Mouse (Mus musculus): ENCODE data around the gene Plch2. TPM values are rescaled to one million over a fixed set of nuclear protein-coding genes. Genes with fewer than 3 reads are reported as not detected.
A peak's percentile ranks its signal among the peaks of the same experiment; 100 is the strongest.
"Not testable (repeated sequence)": the region's sequence is repeated elsewhere in the genome, so short reads cannot be mapped to it uniquely, and the experiment has no call there.

The Plch2 gene
- polyA plus RNA-seq, 1 experiment: 149 TPM

- Histone ChIP-seq H3K4me3 (replicated peaks; ENCODE audit: insufficient read depth, low read depth, low read length) (peak overlapping the region; percentile 11), H3K27ac (ENCODE audit: insufficient read depth, low read length) (no peak overlapping the region), H3K4me1 (ENCODE audit: control insufficient read depth, insufficient read depth, low read length) (peaks cover 13% of the 10 kb centered on the region), H3K27me3 (ENCODE audit: control insufficient read depth, insufficient read depth, low read length) (no peaks in the 10 kb centered on the region)
- TF ChIP-seq POLR2A (IDR thresholded peaks at IDR 0.05; ENCODE audit: borderline replicate concordance, insufficient read depth, low read length) (no peak), CTCF (IDR thresholded peaks at IDR 0.05; ENCODE audit: borderline replicate concordance, insufficient read depth, low read depth, low read length) (no peak)
- DNase-seq: no peak
- WGBS: 79% methylated on average over 7 of the region's 7 CpGs
Observed at GRCm38 (mm10) chr4:155084351-155084750, 27.8 kb upstream of the Plch2 start.

GRCm38 (mm10) chr4:155083553-155083952, 27.0 kb upstream of the Plch2 start:
- H3K27ac ChIP-seq (ENCODE audit: insufficient read depth, low read length): no peak overlapping the region
- DNase-seq: no peak
- WGBS: 84% methylated on average over 4 of the region's 4 CpGs
- H3K4me1 ChIP-seq (ENCODE audit: control insufficient read depth, insufficient read depth, low read length): peaks cover 16% of the 10 kb centered on the region
- TF ChIP-seq POLR2A (IDR thresholded peaks at IDR 0.05; ENCODE audit: borderline replicate concordance, insufficient read depth, low read length) (no peak), CTCF (IDR thresholded peaks at IDR 0.05; ENCODE audit: borderline replicate concordance, insufficient read depth, low read depth, low read length) (no peak)
- no peak overlapping the region for H3K4me3 ChIP-seq (replicated peaks; ENCODE audit: insufficient read depth, low read depth, low read length)
- H3K27me3 ChIP-seq (ENCODE audit: control insufficient read depth, insufficient read depth, low read length): no peaks in the 10 kb centered on the region

GRCm38 (mm10) chr4:155079666-155080065, 23.1 kb upstream of the Plch2 start:
- no peak overlapping the region for H3K27ac ChIP-seq (ENCODE audit: insufficient read depth, low read length)

GRCm38 (mm10) chr4:155078808-155079207, 22.2 kb upstream of the Plch2 start:
- WGBS: 14% methylated on average over 10 of the region's 10 CpGs
- peaks cover 23% of the 10 kb centered on the region for H3K4me1 ChIP-seq (ENCODE audit: control insufficient read depth, insufficient read depth, low read length)

More at GRCm38 (mm10) chr4:155079666-155080065, 23.1 kb upstream of the Plch2 start:
- H3K4me3 ChIP-seq (replicated peaks; ENCODE audit: insufficient read depth, low read depth, low read length): no peak overlapping the region
- no peak for DNase-seq
- H3K27me3 ChIP-seq (ENCODE audit: control insufficient read depth, insufficient read depth, low read length): no peaks in the 10 kb centered on the region
- H3K4me1 ChIP-seq (ENCODE audit: control insufficient read depth, insufficient read depth, low read length): peaks cover 21% of the 10 kb centered on the region
- WGBS: 77% methylated on average over 6 of the region's 6 CpGs
- no peak for TF ChIP-seq POLR2A (IDR thresholded peaks at IDR 0.05; ENCODE audit: borderline replicate concordance, insufficient read depth, low read length)
- TF ChIP-seq CTCF (IDR thresholded peaks at IDR 0.05; ENCODE audit: borderline replicate concordance, insufficient read depth, low read depth, low read length): no peak

GRCm38 (mm10) chr4:155076677-155077076, 20.1 kb upstream of the Plch2 start:
- Histone ChIP-seq H3K27ac (ENCODE audit: insufficient read depth, low read length) (no peak overlapping the region), H3K4me3 (replicated peaks; ENCODE audit: insufficient read depth, low read depth, low read length) (no peak overlapping the region), H3K4me1 (ENCODE audit: control insufficient read depth, insufficient read depth, low read length) (peaks cover 21% of the 10 kb centered on the region), H3K27me3 (ENCODE audit: control insufficient read depth, insufficient read depth, low read length) (no peaks in the 10 kb centered on the region)
- no peak for TF ChIP-seq CTCF (IDR thresholded peaks at IDR 0.05; ENCODE audit: borderline replicate concordance, insufficient read depth, low read depth, low read length)
- DNase-seq: no peak
- WGBS: 79% methylated on average over 9 of the region's 9 CpGs

More at GRCm38 (mm10) chr4:155078808-155079207, 22.2 kb upstream of the Plch2 start:
- H3K4me3 ChIP-seq (replicated peaks; ENCODE audit: insufficient read depth, low read depth, low read length); H3K27me3 ChIP-seq (ENCODE audit: control insufficient read depth, insufficient read depth, low read length): not testable (repeated sequence)
- DNase-seq: peak; percentile 51 to 74
- H3K27ac ChIP-seq (ENCODE audit: insufficient read depth, low read length): peak overlapping the region; percentile 28

- Histone ChIP-seq H3K4me1 (ENCODE audit: control insufficient read depth, insufficient read depth, low read length) (peaks cover 28% of the 10 kb centered on the region), H3K27ac (ENCODE audit: insufficient read depth, low read length) (no peak overlapping the region), H3K4me3 (replicated peaks; ENCODE audit: insufficient read depth, low read depth, low read length) (no peak overlapping the region), H3K27me3 (ENCODE audit: control insufficient read depth, insufficient read depth, low read length) (no peaks in the 10 kb centered on the region)
- DNase-seq: no peak
- 88% methylated on average over 2 of the region's 2 CpGs for WGBS
- TF ChIP-seq CTCF (IDR thresholded peaks at IDR 0.05; ENCODE audit: borderline replicate concordance, insufficient read depth, low read depth, low read length) (no peak), POLR2A (IDR thresholded peaks at IDR 0.05; ENCODE audit: borderline replicate concordance, insufficient read depth, low read length) (no peak)
Observed at GRCm38 (mm10) chr4:155075813-155076212, 19.2 kb upstream of the Plch2 start.

GRCm38 (mm10) chr4:155075137-155075536, 18.6 kb upstream of the Plch2 start:
- 80% methylated on average over 9 of the region's 9 CpGs for WGBS
- peak in 1 of 2 experiments; percentile 33 for DNase-seq

GRCm38 (mm10) chr4:155074418-155074817, 17.8 kb upstream of the Plch2 start:
- Histone ChIP-seq H3K4me1 (ENCODE audit: control insufficient read depth, insufficient read depth, low read length) (peaks cover 39% of the 10 kb centered on the region), H3K27me3 (ENCODE audit: control insufficient read depth, insufficient read depth, low read length) (no peaks in the 10 kb centered on the region), H3K27ac (ENCODE audit: insufficient read depth, low read length) (no peak overlapping the region), H3K4me3 (replicated peaks; ENCODE audit: insufficient read depth, low read depth, low read length) (no peak overlapping the region)
- TF ChIP-seq CTCF (IDR thresholded peaks at IDR 0.05; ENCODE audit: borderline replicate concordance, insufficient read depth, low read depth, low read length) (no peak), POLR2A (IDR thresholded peaks at IDR 0.05; ENCODE audit: borderline replicate concordance, insufficient read depth, low read length) (no peak)
- WGBS: 4% methylated on average over 9 of the region's 9 CpGs
- peak; percentile 54 to 62 for DNase-seq

More at GRCm38 (mm10) chr4:155075137-155075536, 18.6 kb upstream of the Plch2 start:
- H3K27me3 ChIP-seq (ENCODE audit: control insufficient read depth, insufficient read depth, low read length): no peaks in the 10 kb centered on the region
- peaks cover 34% of the 10 kb centered on the region for H3K4me1 ChIP-seq (ENCODE audit: control insufficient read depth, insufficient read depth, low read length)
- H3K27ac ChIP-seq (ENCODE audit: insufficient read depth, low read length): no peak overlapping the region
- no peak overlapping the region for H3K4me3 ChIP-seq (replicated peaks; ENCODE audit: insufficient read depth, low read depth, low read length)
- no peak for TF ChIP-seq POLR2A (IDR thresholded peaks at IDR 0.05; ENCODE audit: borderline replicate concordance, insufficient read depth, low read length)
- 0 out of 2 replicates have a peak, but pooled peaks have one; percentile 16 for TF ChIP-seq CTCF (IDR thresholded peaks at IDR 0.05; ENCODE audit: borderline replicate concordance, insufficient read depth, low read depth, low read length)
